Comparison of ENCODE assay signal across 20 mouse cellular contexts in genomic region chr6:147059326-147059725, GRCm38 (mm10). TPM values are rescaled to one million over a fixed set of nuclear protein-coding genes. Genes with fewer than 3 reads are reported as not detected.
DNase-seq lines count a peak whose midpoint lies in the region; ATAC-seq and TF ChIP-seq lines count a peak whose summit lies in the region.
"Had no signal": no experiment of that assay in that cellular context is flagged by ENCODE, and none has a peak within 500 bp of the region (broad histone marks: within the 10 kb centered on the region; RNA-seq: fewer than 3 reads in every experiment).

No protein-coding gene starts in this region.

- peak; percentile 30 for TF ChIP-seq CTCF in heart, adult 2 months (IDR thresholded peaks at IDR 0.05)
- peak; percentile 48 for TF ChIP-seq CTCF in stomach, postnatal 0 days (IDR thresholded peaks at IDR 0.05; ENCODE audit: low read depth)

- H3K9me3 ChIP-seq in stomach, postnatal 0 days (ENCODE audit: control insufficient read depth, low read length) = no peaks in the 10 kb centered on the region
- H3K9me3 ChIP-seq: hindbrain, embryonic 15.5 days; midbrain, embryonic 13.5 days had no signal

- no peak overlapping the region for H3K9ac ChIP-seq in heart, adult 2 months (ENCODE audit: low read depth, low read length)
- no peak overlapping the region for H3K9ac ChIP-seq in stomach, postnatal 0 days (ENCODE audit: low read length)
- H3K9ac ChIP-seq: hindbrain, embryonic 15.5 days; midbrain, embryonic 13.5 days had no signal

- no peaks in the 10 kb centered on the region for H3K27me3 ChIP-seq in heart, adult 2 months (ENCODE audit: control insufficient read depth, insufficient read depth, low read length)
- H3K27me3 ChIP-seq in stomach, postnatal 0 days (ENCODE audit: control insufficient read depth, insufficient read depth, low read length) = no peaks in the 10 kb centered on the region
- H3K27me3 ChIP-seq: hindbrain, embryonic 15.5 days; midbrain, embryonic 13.5 days had no signal

- no peak overlapping the region for H3K4me3 ChIP-seq in heart, adult 2 months
- no peak overlapping the region for H3K4me3 ChIP-seq in stomach, postnatal 0 days (ENCODE audit: low read depth, low read length)
- H3K4me3 ChIP-seq: gastrocnemius, adult 2 months; hindbrain, embryonic 15.5 days; midbrain, embryonic 13.5 days; myocyte had no signal

- no peak overlapping the region for H3K4me2 ChIP-seq in stomach, postnatal 0 days (replicated peaks; ENCODE audit: low read depth)
- H3K4me2 ChIP-seq: hindbrain, embryonic 15.5 days; midbrain, embryonic 13.5 days had no signal

- ATAC-seq in stomach, postnatal 0 days (ENCODE audit: low FRiP score, low TSS enrichment) = no peak
- ATAC-seq: CD4-positive, CD25-positive, alpha-beta regulatory T cell, adult 4 months; forebrain, embryonic 14.5 days; midbrain, embryonic 13.5 days had no signal

- no peak for TF ChIP-seq POLR2A in heart, adult 2 months (IDR thresholded peaks at IDR 0.05; ENCODE audit: insufficient read depth, low read depth, low read length)

- H3K27ac ChIP-seq in heart, adult 2 months = no peak overlapping the region
- H3K27ac ChIP-seq in stomach, postnatal 0 days (replicated peaks) = no peak overlapping the region
- H3K27ac ChIP-seq: gastrocnemius, adult 2 months; hindbrain, embryonic 15.5 days; midbrain, embryonic 13.5 days had no signal

- peaks cover 11% of the 10 kb centered on the region for H3K36me3 ChIP-seq in heart, adult 2 months (ENCODE audit: control insufficient read depth, insufficient read depth, low read length)
- H3K36me3 ChIP-seq in stomach, postnatal 0 days (ENCODE audit: control insufficient read depth, insufficient read depth, low read length) = peaks cover 6% of the 10 kb centered on the region

- no peak for DNase-seq in heart, adult 2 months
- no peak for DNase-seq in heart, postnatal 25 days (ENCODE audit: low spot score)
- DNase-seq in kidney, adult 9 months = peak; percentile 26
- no peak for DNase-seq in kidney, postnatal 25 days
- peak; percentile 16 for DNase-seq in urinary bladder, postnatal 14 days (ENCODE audit: low spot score)
- DNase-seq in urinary bladder, postnatal 4 days (ENCODE audit: low spot score in 2 of 2) = no peak
- DNase-seq in stomach, postnatal 0 days (ENCODE audit: low spot score) = no peak
- DNase-seq in spleen, postnatal 10 days (ENCODE audit: low spot score in 2 of 2) = no peak
- DNase-seq: adrenal gland, postnatal 25 days; cerebellum, adult 9-11 months; gastrocnemius, adult 2 months; layer of hippocampus, adult 9-11 months; retina, postnatal 1 day; thymus, postnatal 14 days had no signal

- intact Hi-C loops in heart, adult 2 months (cut with DNase I) = loop anchor here (5.0 kb wide), 1 partner anchor 37 kb away; no protein-coding TSS in a partner anchor
- intact Hi-C loops in heart, postnatal 25 days (cut with DNase I) = no loop called here

- 71% methylated on average over 7 of the region's 7 CpGs for WGBS in heart, adult 2 months
- WGBS in stomach, postnatal 0 days = 56% methylated on average over 7 of the region's 7 CpGs

- H3K4me1 ChIP-seq in heart, adult 2 months (ENCODE audit: control insufficient read depth, insufficient read depth, low read length) = peaks cover 5% of the 10 kb centered on the region; the same call in 1 of the 2 replicates
- no peaks in the 10 kb centered on the region for H3K4me1 ChIP-seq in stomach, postnatal 0 days (replicated peaks; ENCODE audit: control insufficient read depth, insufficient read depth)
- H3K4me1 ChIP-seq: midbrain, embryonic 13.5 days had no signal

- no peaks in the 10 kb centered on the region; the same call in 1 of the 2 replicates for H3K79me2 ChIP-seq in heart, adult 2 months (replicated peaks; ENCODE audit: control insufficient read depth, insufficient read depth, low read length)

- TF ChIP-seq EP300 in heart, adult 2 months (IDR thresholded peaks at IDR 0.05; ENCODE audit: insufficient read depth, low read depth, low read length) = no peak
- no peak for TF ChIP-seq EP300 in stomach, postnatal 0 days (optimal IDR thresholded peaks at IDR 0.05)

RNA-seq across cellular contexts. Expression of gene Mrps35, which starts 16.8 kb away (rescaled TPM):
- 100 to 1,000 TPM; 168 to 170 TPM for total RNA-seq in heart, adult 2 months (2021)
- polyA plus RNA-seq in heart, adult 2 months (2012; rRNA removed) = 28.7 and 38.2 TPM in 2 replicates
- total RNA-seq in heart, postnatal 25 days (2021) = 100 to 1,000 TPM; 182 to 211 TPM
- polyA plus RNA-seq in stomach, postnatal 0 days (2015; fragmentation: Nextera tagmentation; extraction: Ambion mirVana) = 101 and 107 TPM in 2 replicates

RNA-seq across cellular contexts. Expression of gene Rep15, which starts 26.9 kb away (rescaled TPM):
- total RNA-seq in heart, adult 2 months (2021) = under 1 TPM; 0.86 to 0.96 TPM
- 0.12 and 0.56 TPM in 2 replicates for polyA plus RNA-seq in heart, adult 2 months (2012; rRNA removed)
- 1 to 10 TPM in 1 of 2 experiments, under 1 TPM in 1; 0.56 to 1.1 TPM for total RNA-seq in heart, postnatal 25 days (2021)
- 173 and 196 TPM in 2 replicates for polyA plus RNA-seq in stomach, postnatal 0 days (2015; fragmentation: Nextera tagmentation; extraction: Ambion mirVana)

RNA-seq across cellular contexts. Expression of gene Mansc4, which starts 27.5 kb away (rescaled TPM):
- total RNA-seq in heart, adult 2 months (2021) = not detected
- not detected in 2 replicates for polyA plus RNA-seq in heart, adult 2 months (2012; rRNA removed)
- total RNA-seq in heart, postnatal 25 days (2021) = not detected
- polyA plus RNA-seq in stomach, postnatal 0 days (2015; fragmentation: Nextera tagmentation; extraction: Ambion mirVana) = 2.4 and 3.2 TPM in 2 replicates
- total RNA-seq: adrenal gland, postnatal 25 days; gastrocnemius, adult 2 months; neutrophil, adult 5-6 weeks had no signal

RNA-seq across cellular contexts. Expression of gene Klhl42, which starts 31.9 kb away (rescaled TPM):
- total RNA-seq in heart, adult 2 months (2021) = 1 to 10 TPM; 4.7 to 5.8 TPM
- 4.0 and 5.1 TPM in 2 replicates for polyA plus RNA-seq in heart, adult 2 months (2012; rRNA removed)
- total RNA-seq in heart, postnatal 25 days (2021) = 1 to 10 TPM; 5.4 to 6.7 TPM
- 4.0 and 4.5 TPM in 2 replicates for polyA plus RNA-seq in stomach, postnatal 0 days (2015; fragmentation: Nextera tagmentation; extraction: Ambion mirVana)

Comparison
In these comparisons a context has a peak if more than half of its experiments do, and no peak if none do; other contexts are left out.
1. DNase-seq: peak in kidney, adult 9 months (single experiment) and urinary bladder, postnatal 14 days (single experiment); none in heart, adult 2 months (0 of 2), heart, postnatal 25 days (single experiment), kidney, postnatal 25 days (0 of 2), urinary bladder, postnatal 4 days (0 of 2), stomach, postnatal 0 days (single experiment) and spleen, postnatal 10 days (0 of 2).